Mouse (Mus musculus): Measurements from ENCODE around the gene Bicdl2. TPM values are rescaled to one million over a fixed set of nuclear protein-coding genes. Genes with fewer than 3 reads are reported as not detected.

Bicdl2 gene
- total RNA-seq, 2 experiments from 2014 or later = not detected

DNA sequence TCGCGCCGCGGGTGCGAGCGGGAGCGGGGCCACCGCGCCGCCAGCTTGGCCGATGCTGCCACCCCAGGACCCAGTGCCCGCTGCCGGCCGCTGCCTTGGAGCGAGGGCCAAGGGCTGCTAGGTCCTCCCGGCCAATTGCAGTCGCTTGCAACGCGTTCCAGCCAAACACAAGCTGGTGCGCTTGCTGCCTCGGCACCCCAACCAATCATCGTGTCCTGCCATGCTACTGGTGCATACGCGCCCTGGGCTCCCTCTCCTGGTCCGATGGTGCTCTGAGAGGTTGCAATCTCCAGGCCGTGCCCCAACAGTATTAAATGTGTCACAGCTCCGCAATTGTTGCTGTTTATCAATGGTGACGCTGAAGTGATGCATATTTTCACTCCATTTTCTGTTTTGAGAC, 39.8 kb downstream of the Bicdl2 start:
- intact Hi-C loops (cut with DNase I) = loop anchor here (5.0 kb wide), 1 partner anchor 38 kb away; the partner anchor contains the start of gene Bicdl2
- DNase-seq (ENCODE audit: low spot score in 2 of 2) = peak; percentile 91 to 94

DNA sequence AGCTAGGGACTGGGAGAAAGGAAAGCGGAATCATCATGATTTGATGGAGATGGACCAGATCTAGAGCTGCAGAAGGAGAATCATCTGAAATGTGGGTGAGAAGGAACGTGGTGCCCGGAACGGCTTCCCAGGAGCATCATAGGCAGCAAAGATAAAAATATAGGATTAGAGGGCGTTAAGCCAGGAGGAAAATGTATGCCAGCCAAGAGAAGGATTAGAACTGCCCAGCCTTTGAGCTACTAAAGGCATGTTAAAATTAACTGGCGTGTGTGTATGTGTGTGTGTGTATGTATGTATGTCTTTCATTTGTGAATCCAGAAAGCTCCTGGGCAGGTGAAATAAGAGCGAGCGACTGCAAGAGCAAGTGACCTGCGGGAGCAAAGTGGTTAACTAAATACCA, 43.0 kb downstream of the Bicdl2 start:
- intact Hi-C loops (cut with DNase I) = loop anchor here (5.0 kb wide), 1 partner anchor 41 kb away; the partner anchor contains the start of gene Bicdl2
- DNase-seq (ENCODE audit: low spot score in 2 of 2) = peak in 1 of 2 experiments; percentile 34

DNA sequence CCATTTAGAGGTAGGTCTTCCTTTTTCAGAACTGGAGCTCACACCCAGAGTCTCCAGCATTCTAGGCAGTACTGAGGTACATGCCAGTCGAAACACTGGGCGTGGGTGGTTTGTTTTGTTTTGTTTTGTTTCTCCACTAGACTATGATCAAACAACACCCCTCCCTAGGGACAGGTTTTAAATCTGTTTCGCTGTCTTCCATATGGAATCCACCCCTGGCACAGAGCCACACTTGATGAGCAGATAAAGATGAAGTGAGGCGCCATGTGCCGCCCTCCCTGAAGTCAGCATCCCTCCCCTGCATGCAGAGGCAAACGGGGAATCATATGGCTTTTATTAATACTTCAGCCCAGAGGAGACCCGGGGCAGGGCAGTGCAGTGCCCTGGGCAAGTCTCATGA, 44.4 kb downstream of the Bicdl2 start:
- DNase-seq (ENCODE audit: low spot score in 2 of 2) = peak; percentile 47 to 58
- intact Hi-C loops (cut with DNase I) = loop anchor here (5.0 kb wide), 1 partner anchor 42 kb away; the partner anchor contains the start of gene Bicdl2

DNA sequence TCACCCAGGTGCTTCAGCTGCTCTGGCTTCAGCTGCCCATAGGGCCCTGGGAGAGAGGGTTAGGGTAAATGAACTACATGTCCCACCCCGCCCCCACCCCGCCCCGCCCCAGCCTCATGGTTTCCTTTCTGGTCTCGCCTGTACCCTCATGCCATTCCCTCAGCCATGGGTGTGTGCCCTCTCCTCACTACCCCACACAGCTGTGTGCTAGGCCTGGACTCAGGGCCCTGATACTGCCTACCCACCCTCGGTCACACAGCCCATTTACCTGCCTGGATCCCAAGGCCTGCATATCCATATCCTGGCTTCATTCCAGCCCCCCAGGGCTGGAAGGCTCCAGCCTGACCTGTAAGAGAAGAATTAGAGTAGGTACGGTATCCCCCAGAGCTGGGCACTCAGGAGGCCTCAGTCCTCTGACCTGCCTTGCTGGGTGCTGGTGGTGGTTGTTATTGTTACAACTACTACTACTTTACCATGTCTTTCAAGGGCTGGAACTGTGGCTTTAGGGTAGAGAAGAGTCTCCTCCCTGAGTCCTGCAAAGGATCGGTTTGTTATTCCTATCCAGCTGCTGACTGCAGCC, 45.3 kb downstream of the Bicdl2 start:
- intact Hi-C loops (cut with DNase I) = no loop called here
- DNase-seq (ENCODE audit: low spot score in 2 of 2) = no peak

DNA sequence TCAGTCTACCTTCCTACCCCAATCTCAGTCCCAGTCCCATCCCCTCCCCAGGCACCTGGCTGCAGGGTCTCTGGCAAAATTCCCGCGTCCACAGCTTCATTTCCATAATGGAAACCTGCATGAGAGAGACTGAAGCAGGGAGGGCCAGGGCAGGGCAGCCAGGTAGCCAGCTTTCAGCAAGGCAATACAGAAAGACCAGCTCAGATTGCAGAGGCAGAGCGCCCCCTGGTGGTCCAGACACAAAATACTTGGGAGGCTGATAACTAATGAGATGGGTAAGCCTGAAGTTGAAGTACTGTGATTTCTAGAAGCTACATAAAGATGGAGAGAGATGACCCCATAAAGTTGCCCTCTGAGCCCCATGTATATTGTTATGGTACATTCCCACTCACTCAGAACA, 45.9 kb downstream of the Bicdl2 start:
- DNase-seq (ENCODE audit: low spot score in 2 of 2) = peak; percentile 76 to 79
- intact Hi-C loops (cut with DNase I) = no loop called here

DNA sequence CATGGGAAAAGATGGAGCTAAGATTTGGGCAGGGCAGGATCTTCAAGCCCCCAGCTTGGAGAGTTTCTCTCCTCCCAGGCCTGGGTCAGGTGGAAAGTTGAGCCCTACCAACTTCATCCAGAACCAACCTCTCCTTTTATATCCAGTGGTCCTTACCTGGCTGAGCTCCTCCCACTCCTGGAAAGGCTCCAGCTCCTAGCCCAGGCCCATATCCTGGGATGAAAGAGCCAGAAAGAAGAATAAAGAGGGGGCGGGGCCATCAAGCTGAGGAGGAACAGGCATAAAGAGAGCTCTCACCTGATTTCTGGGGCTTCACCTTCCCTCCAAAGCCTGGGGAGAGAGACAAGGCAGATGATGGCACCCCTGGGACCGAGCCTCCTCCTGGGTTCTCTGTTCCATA, 56.7 kb downstream of the Bicdl2 start:
- no peak for DNase-seq (ENCODE audit: low spot score in 2 of 2)
- intact Hi-C loops (cut with DNase I) = no loop called here

Other genes with a start within 250 kb of the Bicdl2 start
- gene Vmn2r117, start 180.8 kb upstream of the Bicdl2 start, total RNA-seq (2021) = not detected
- gene Zfp213, start 96.3 kb upstream of the Bicdl2 start, total RNA-seq (2021) = 1 to 10 TPM; 6.6 to 6.8 TPM
- gene Zfp13, start 61.0 kb upstream of the Bicdl2 start, total RNA-seq (2021) = 10 to 100 TPM; 28.3 to 29.0 TPM
- gene Zscan10, start 59.6 kb upstream of the Bicdl2 start, total RNA-seq (2021) = not detected
- 1 to 10 TPM; 1.1 to 1.2 TPM for gene Mmp25, start 15.2 kb upstream of the Bicdl2 start, total RNA-seq (2021)
- 100 to 1,000 TPM; 137 to 143 TPM for gene Hcfc1r1, start 13.1 kb downstream of the Bicdl2 start, total RNA-seq (2021)
- 1 to 10 TPM; 8.2 to 8.9 TPM for gene Thoc6, start 13.4 kb downstream of the Bicdl2 start, total RNA-seq (2021)
- gene Tnfrsf12a, start 17.0 kb downstream of the Bicdl2 start, total RNA-seq (2021) = 1 to 10 TPM; 6.3 to 9.6 TPM
- gene Cldn6, start 18.7 kb downstream of the Bicdl2 start, total RNA-seq (2021) = not detected
- gene Cldn9, start 23.5 kb downstream of the Bicdl2 start, total RNA-seq (2021) = under 1 TPM in 1 of 2 experiments, not detected in 1; 0.23 TPM
- under 1 TPM in 1 of 2 experiments, not detected in 1; 0.37 TPM for gene 1520401A03Rik, start 62.3 kb downstream of the Bicdl2 start, total RNA-seq (2021)
- gene Pkmyt1, start 65.8 kb downstream of the Bicdl2 start, total RNA-seq (2021) = 1 to 10 TPM; 3.3 to 5.7 TPM
- gene Paqr4, start 80.4 kb downstream of the Bicdl2 start, total RNA-seq (2021) = 10 to 100 TPM; 54.2 to 56.8 TPM
- gene Kremen2, start 85.3 kb downstream of the Bicdl2 start, total RNA-seq (2021) = under 1 TPM; 0.40 to 0.48 TPM
- gene Flywch1, start 111.1 kb downstream of the Bicdl2 start, total RNA-seq (2021) = 100 to 1,000 TPM; 173 to 185 TPM
- 10 to 100 TPM; 25.7 to 30.1 TPM for gene Flywch2, start 125.6 kb downstream of the Bicdl2 start, total RNA-seq (2021)
- gene Srrm2, start 130.0 kb downstream of the Bicdl2 start, total RNA-seq (2021) = 100 to 1,000 TPM; 573 to 599 TPM
- 100 to 1,000 TPM; 334 to 397 TPM for gene Elob, start 168.6 kb downstream of the Bicdl2 start, total RNA-seq (2021)
- gene Prss33, start 175.6 kb downstream of the Bicdl2 start, total RNA-seq (2021) = not detected
- gene Prss32, start 183.3 kb downstream of the Bicdl2 start, total RNA-seq (2021) = 1 to 10 TPM in 1 of 2 experiments, not detected in 1; 1.1 TPM
- 1 to 10 TPM; 1.9 to 2.2 TPM for gene Prss41, start 183.7 kb downstream of the Bicdl2 start, total RNA-seq (2021)
- not detected for gene Prss21, start 207.6 kb downstream of the Bicdl2 start, total RNA-seq (2021)
- not detected for gene Dcpp1, start 220.4 kb downstream of the Bicdl2 start, total RNA-seq (2021)
- not detected for gene Dcpp2, start 220.4 kb downstream of the Bicdl2 start, total RNA-seq (2021)

All from left cerebral cortex, postnatal 14 days (tissue).